Mouse (Mus musculus): ENCODE measurements at regions not wholly inside any gene's neighbourhood (a gene's known extent, or its start where the extent isn't known, plus 50 kb on each side); places are given as distances from the start of the nearest gene placed in this dataset.

GRCm38 (mm10) chr13:107602149-107602548, 442.1 kb upstream of the Smim15 start:
- Histone ChIP-seq H3K4me2 (replicated peaks; ENCODE audit: low read depth, low read length) (no peak overlapping the region), H3K27ac (ENCODE audit: low read length) (no peak overlapping the region), H3K9me3 (ENCODE audit: control insufficient read depth, low read depth, low read length) (0 out of 2 replicates have a peak, but pooled peaks cover 3% of the 10 kb centered on the region), H3K9ac (replicated peaks; ENCODE audit: low read depth, low read length) (no peak overlapping the region), H3K4me1 (ENCODE audit: control insufficient read depth, insufficient read depth, low read length) (no peaks in the 10 kb centered on the region), H3K27me3 (ENCODE audit: control insufficient read depth, insufficient read depth, low read length) (no peaks in the 10 kb centered on the region), H3K4me3 (ENCODE audit: low read depth, low read length) (no peak overlapping the region), H3K36me3 (ENCODE audit: control insufficient read depth, insufficient read depth, low read length) (no peaks in the 10 kb centered on the region)
- 81% methylated on average over 5 of the region's 5 CpGs for WGBS
- no peak for ATAC-seq (ENCODE audit: insufficient number of reproducible peaks, insufficient read depth, low FRiP score, low read depth)

- WGBS, result 81% methylated on average over 4 of the region's 4 CpGs
- H3K4me1 ChIP-seq (ENCODE audit: control insufficient read depth, insufficient read depth, low read length), result no peaks in the 10 kb centered on the region
- H3K9me3 ChIP-seq (ENCODE audit: control insufficient read depth, low read depth, low read length), result 0 out of 2 replicates have a peak, but pooled peaks cover 3% of the 10 kb centered on the region
- ATAC-seq (ENCODE audit: insufficient number of reproducible peaks, insufficient read depth, low FRiP score, low read depth), result no peak
- no peaks in the 10 kb centered on the region for H3K27me3 ChIP-seq (ENCODE audit: control insufficient read depth, insufficient read depth, low read length)
- H3K4me2 ChIP-seq (replicated peaks; ENCODE audit: low read depth, low read length), result peak overlapping the region; percentile 22; the same call in 1 of the 2 replicates
- no peak overlapping the region for H3K4me3 ChIP-seq (ENCODE audit: low read depth, low read length)
- H3K27ac ChIP-seq (ENCODE audit: low read length), result no peak overlapping the region
- H3K9ac ChIP-seq (replicated peaks; ENCODE audit: low read depth, low read length), result no peak overlapping the region
- no peaks in the 10 kb centered on the region for H3K36me3 ChIP-seq (ENCODE audit: control insufficient read depth, insufficient read depth, low read length)
These were observed 443.2 kb upstream of the Smim15 start for GRCm38 (mm10) chr13:107601132-107601439.

DNA sequence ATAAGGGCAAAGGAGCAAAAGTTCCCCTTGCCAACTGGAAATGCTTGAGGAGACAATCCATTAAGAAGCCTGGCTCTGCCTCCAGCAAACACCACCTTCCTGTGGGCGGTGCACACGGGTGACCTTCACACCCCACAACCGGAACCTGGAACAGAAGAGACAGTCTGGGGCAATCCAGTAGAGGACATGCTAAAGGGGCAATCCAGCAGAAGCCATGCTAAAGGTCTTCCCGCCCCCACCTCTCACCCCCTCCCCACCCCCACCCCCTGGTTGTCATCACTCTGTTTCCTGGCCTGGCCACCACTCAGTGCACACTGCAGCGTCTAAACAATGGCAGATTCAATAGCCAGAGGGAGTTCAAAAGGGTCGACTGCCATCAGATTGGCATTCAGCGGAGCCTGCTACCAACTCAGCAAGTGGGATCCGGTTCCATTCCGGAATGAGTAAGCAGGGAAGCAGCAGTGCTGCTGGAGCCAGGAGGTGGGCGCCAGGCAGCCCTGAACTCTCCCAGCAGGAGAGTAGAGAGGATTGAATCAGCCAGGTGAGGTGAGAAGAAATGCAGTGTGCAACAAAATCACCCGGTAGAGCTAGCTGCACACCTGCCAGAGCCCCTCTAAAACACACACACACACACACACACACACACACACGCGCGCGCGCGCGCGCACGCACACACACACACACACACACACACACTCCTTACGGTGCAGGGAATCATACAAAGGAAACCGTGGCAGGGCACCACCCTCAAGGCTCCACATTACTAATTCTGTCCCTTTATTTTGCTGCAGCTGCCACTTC, 443.7 kb upstream of the Smim15 start:
- no peaks in the 10 kb centered on the region for H3K27me3 ChIP-seq (ENCODE audit: control insufficient read depth, insufficient read depth, low read length)
- 28% methylated on average over 22 of the region's 22 CpGs for WGBS

GRCm38 (mm10) chr13:107599094-107599644, 445.1 kb upstream of the Smim15 start:
- H3K9ac ChIP-seq (replicated peaks; ENCODE audit: low read depth, low read length), result no peak overlapping the region
- no peak overlapping the region for H3K27ac ChIP-seq (ENCODE audit: low read length)
- no peak overlapping the region for H3K4me3 ChIP-seq (ENCODE audit: low read depth, low read length)
- H3K36me3 ChIP-seq (ENCODE audit: control insufficient read depth, insufficient read depth, low read length), result no peaks in the 10 kb centered on the region
- 0 out of 2 replicates have a peak, but pooled peaks cover 3% of the 10 kb centered on the region for H3K9me3 ChIP-seq (ENCODE audit: control insufficient read depth, low read depth, low read length)
- 54% methylated on average over 4 of the region's 4 CpGs for WGBS
- no peak for ATAC-seq (ENCODE audit: insufficient number of reproducible peaks, insufficient read depth, low FRiP score, low read depth)
- no peak overlapping the region for H3K4me2 ChIP-seq (replicated peaks; ENCODE audit: low read depth, low read length)
- no peaks in the 10 kb centered on the region for H3K27me3 ChIP-seq (ENCODE audit: control insufficient read depth, insufficient read depth, low read length)
- H3K4me1 ChIP-seq (ENCODE audit: control insufficient read depth, insufficient read depth, low read length), result no peaks in the 10 kb centered on the region

More for the DNA sequence above, 443.7 kb upstream of the Smim15 start:
- no peaks in the 10 kb centered on the region for H3K36me3 ChIP-seq (ENCODE audit: control insufficient read depth, insufficient read depth, low read length)
- no peak overlapping the region for H3K4me3 ChIP-seq (ENCODE audit: low read depth, low read length)
- no peaks in the 10 kb centered on the region for H3K4me1 ChIP-seq (ENCODE audit: control insufficient read depth, insufficient read depth, low read length)
- 0 out of 2 replicates have a peak, but pooled peaks cover 3% of the 10 kb centered on the region for H3K9me3 ChIP-seq (ENCODE audit: control insufficient read depth, low read depth, low read length)
- ATAC-seq (ENCODE audit: insufficient number of reproducible peaks, insufficient read depth, low FRiP score, low read depth), result peak; percentile 68; the same call in 1 of the 2 replicates
- no peak overlapping the region for H3K27ac ChIP-seq (ENCODE audit: low read length)
- no peak overlapping the region for H3K9ac ChIP-seq (replicated peaks; ENCODE audit: low read depth, low read length)
- H3K4me2 ChIP-seq (replicated peaks; ENCODE audit: low read depth, low read length), result peak overlapping the region; percentile 22; the same call in 1 of the 2 replicates

GRCm38 (mm10) chr13:107598391-107598790, 445.9 kb upstream of the Smim15 start:
- Histone ChIP-seq H3K27ac (ENCODE audit: low read length) (no peak overlapping the region), H3K4me1 (ENCODE audit: control insufficient read depth, insufficient read depth, low read length) (no peaks in the 10 kb centered on the region), H3K9ac (replicated peaks; ENCODE audit: low read depth, low read length) (no peak overlapping the region), H3K9me3 (ENCODE audit: control insufficient read depth, low read depth, low read length) (no peaks in the 10 kb centered on the region), H3K27me3 (ENCODE audit: control insufficient read depth, insufficient read depth, low read length) (no peaks in the 10 kb centered on the region), H3K36me3 (ENCODE audit: control insufficient read depth, insufficient read depth, low read length) (no peaks in the 10 kb centered on the region), H3K4me2 (replicated peaks; ENCODE audit: low read depth, low read length) (no peak overlapping the region), H3K4me3 (ENCODE audit: low read depth, low read length) (no peak overlapping the region)
- no peak for ATAC-seq (ENCODE audit: insufficient number of reproducible peaks, insufficient read depth, low FRiP score, low read depth)
- 74% methylated on average over 1 of the region's 1 CpGs for WGBS

DNA sequence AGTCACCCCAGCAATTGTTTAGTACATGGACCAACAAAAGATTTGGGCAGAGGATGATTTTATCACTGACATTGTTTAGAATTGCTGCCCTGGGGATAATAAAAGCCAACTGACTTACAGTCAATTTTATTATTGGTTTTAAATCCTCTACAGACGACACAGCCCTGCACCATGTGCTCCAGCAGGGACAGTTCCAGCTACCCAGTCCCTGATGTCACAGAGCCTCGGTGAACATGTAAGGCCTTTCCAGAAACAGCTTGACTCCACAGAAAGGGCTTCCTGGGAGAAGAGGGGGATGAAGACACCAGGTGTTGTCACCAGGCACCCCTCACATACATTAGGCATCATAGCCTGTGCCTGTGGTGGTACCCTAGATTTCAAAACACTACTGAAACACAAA, 447.0 kb upstream of the Smim15 start:
- no peak for ATAC-seq (ENCODE audit: insufficient number of reproducible peaks, insufficient read depth, low FRiP score, low read depth)
- Histone ChIP-seq H3K36me3 (ENCODE audit: control insufficient read depth, insufficient read depth, low read length) (no peaks in the 10 kb centered on the region), H3K4me2 (replicated peaks; ENCODE audit: low read depth, low read length) (no peak overlapping the region), H3K27me3 (ENCODE audit: control insufficient read depth, insufficient read depth, low read length) (no peaks in the 10 kb centered on the region), H3K9ac (replicated peaks; ENCODE audit: low read depth, low read length) (no peak overlapping the region), H3K9me3 (ENCODE audit: control insufficient read depth, low read depth, low read length) (no peaks in the 10 kb centered on the region), H3K4me1 (ENCODE audit: control insufficient read depth, insufficient read depth, low read length) (no peaks in the 10 kb centered on the region), H3K4me3 (ENCODE audit: low read depth, low read length) (no peak overlapping the region), H3K27ac (ENCODE audit: low read length) (no peak overlapping the region)
- 59% methylated on average over 2 of the region's 2 CpGs for WGBS

- WGBS, result 78% methylated on average over 2 of the region's 2 CpGs
- no peaks in the 10 kb centered on the region for H3K27me3 ChIP-seq (ENCODE audit: control insufficient read depth, insufficient read depth, low read length)
- H3K4me1 ChIP-seq (ENCODE audit: control insufficient read depth, insufficient read depth, low read length), result no peaks in the 10 kb centered on the region
- H3K36me3 ChIP-seq (ENCODE audit: control insufficient read depth, insufficient read depth, low read length), result no peaks in the 10 kb centered on the region
- H3K4me3 ChIP-seq (ENCODE audit: low read depth, low read length), result no peak overlapping the region
- H3K27ac ChIP-seq (ENCODE audit: low read length), result no peak overlapping the region
- no peaks in the 10 kb centered on the region for H3K9me3 ChIP-seq (ENCODE audit: control insufficient read depth, low read depth, low read length)
- no peak overlapping the region for H3K9ac ChIP-seq (replicated peaks; ENCODE audit: low read depth, low read length)
- H3K4me2 ChIP-seq (replicated peaks; ENCODE audit: low read depth, low read length), result no peak overlapping the region
- ATAC-seq (ENCODE audit: insufficient number of reproducible peaks, insufficient read depth, low FRiP score, low read depth), result no peak
These were observed 448.1 kb upstream of the Smim15 start for GRCm38 (mm10) chr13:107596183-107596582.

- Histone ChIP-seq H3K27me3 (ENCODE audit: control insufficient read depth, insufficient read depth, low read length) (no peaks in the 10 kb centered on the region), H3K9me3 (ENCODE audit: control insufficient read depth, low read depth, low read length) (no peaks in the 10 kb centered on the region), H3K4me3 (ENCODE audit: low read depth, low read length) (no peak overlapping the region), H3K4me2 (replicated peaks; ENCODE audit: low read depth, low read length) (no peak overlapping the region), H3K4me1 (ENCODE audit: control insufficient read depth, insufficient read depth, low read length) (peaks cover 3% of the 10 kb centered on the region; the same call in 1 of the 2 replicates), H3K27ac (ENCODE audit: low read length) (no peak overlapping the region), H3K9ac (replicated peaks; ENCODE audit: low read depth, low read length) (no peak overlapping the region), H3K36me3 (ENCODE audit: control insufficient read depth, insufficient read depth, low read length) (no peaks in the 10 kb centered on the region)
- ATAC-seq (ENCODE audit: insufficient number of reproducible peaks, insufficient read depth, low FRiP score, low read depth), result no peak
- 53% methylated on average over 9 of the region's 9 CpGs for WGBS
These were observed 455.7 kb upstream of the Smim15 start for GRCm38 (mm10) chr13:107588399-107589002.

Data from stomach, embryonic 14.5 days (tissue).